Mouse (Mus musculus): ENCODE data around the gene Gnai1. TPM values are rescaled to one million over a fixed set of nuclear protein-coding genes. Genes with fewer than 3 reads are reported as not detected.

Gnai1 gene
- 58.1 and 112 TPM in 2 replicates for polyA plus RNA-seq (2021; fragmentation: Nextera tagmentation)
- long read RNA-seq, experiment 1, transcript Gnai1-201 (8 exons, 3,135 nt): major isoform, 294 of 394 reads
- long read RNA-seq, experiment 1, partial matches to known transcripts: 74 of 394 reads
- long read RNA-seq, experiment 1, other reads (novel, unspliced or antisense): 26 of 394 reads
- long read RNA-seq, experiment 2, transcript Gnai1-201 (8 exons, 3,135 nt): major isoform, 23 of 132 reads
- long read RNA-seq, experiment 2, partial matches to known transcripts: 81 of 132 reads
- long read RNA-seq, experiment 2, other reads (novel, unspliced or antisense): 28 of 132 reads

GRCm38 (mm10) chr5:18360281-18360819 is at the start of gene Gnai1:
TSS of gene Gnai1 (minus strand) at chr5:18360355.

